8 mouse cellular contexts compared by ENCODE assay signal in genomic region chr1:93802771-93803170, GRCm38 (mm10). TPM values are rescaled to one million over a fixed set of nuclear protein-coding genes. Genes with fewer than 3 reads are reported as not detected.
DNase-seq lines count a peak whose midpoint lies in the region; ATAC-seq and TF ChIP-seq lines count a peak whose summit lies in the region.

No protein-coding gene starts in this region.

- TF ChIP-seq EP300 in heart, adult 2 months (IDR thresholded peaks at IDR 0.05; ENCODE audit: insufficient read depth, low read depth, low read length): no peak

- H3K9me3 ChIP-seq in heart, embryonic 10.5 days: no peaks in the 10 kb centered on the region
- H3K9me3 ChIP-seq in G1E (replicated peaks): no peaks in the 10 kb centered on the region
- no peaks in the 10 kb centered on the region for H3K9me3 ChIP-seq in hindbrain, embryonic 11.5 days (ENCODE audit: control insufficient read depth, low read length)

- no peak for DNase-seq in heart, embryonic 10.5 days (ENCODE audit: low spot score)
- DNase-seq in heart, adult 2 months: no peak
- DNase-seq in G1E (ENCODE audit: low spot score): no peak
- DNase-seq in hindbrain, embryonic 11.5 days (ENCODE audit: low spot score): no peak
- DNase-seq in frontal cortex, postnatal 10 days (ENCODE audit: low spot score in 2 of 2): no peak
- DNase-seq in natural killer cell, adult 2 months (ENCODE audit: low spot score in 2 of 2): no peak
- DNase-seq in gastrocnemius, postnatal 25 days: no peak

- no peak overlapping the region for H3K9ac ChIP-seq in heart, adult 2 months (ENCODE audit: low read depth, low read length)
- no peak overlapping the region for H3K9ac ChIP-seq in hindbrain, embryonic 11.5 days (ENCODE audit: low read depth, low read length)

- TF ChIP-seq POLR2A in heart, adult 2 months (IDR thresholded peaks at IDR 0.05; ENCODE audit: insufficient read depth, low read depth, low read length): no peak

- no peak for ATAC-seq in G1E (ENCODE audit: extremely low read depth, insufficient number of reproducible peaks, low FRiP score, poor library complexity, severe bottlenecking)
- ATAC-seq in hindbrain, embryonic 11.5 days (ENCODE audit: low FRiP score): no peak
- ATAC-seq in megakaryocyte progenitor cell, adult 5-6 weeks (replicated peaks; ENCODE audit: poor library complexity): peak; percentile 7

- H3K27me3 ChIP-seq in heart, embryonic 10.5 days (ENCODE audit: insufficient read depth, poor library complexity, severe bottlenecking): no peaks in the 10 kb centered on the region
- H3K27me3 ChIP-seq in heart, adult 2 months (ENCODE audit: control insufficient read depth, insufficient read depth, low read length): no peaks in the 10 kb centered on the region
- no peaks in the 10 kb centered on the region for H3K27me3 ChIP-seq in G1E (ENCODE audit: insufficient read depth, low read length)
- H3K27me3 ChIP-seq in hindbrain, embryonic 11.5 days (ENCODE audit: control insufficient read depth, insufficient read depth, low read length): no peaks in the 10 kb centered on the region

- peaks cover 31% of the 10 kb centered on the region for H3K4me1 ChIP-seq in heart, embryonic 10.5 days
- H3K4me1 ChIP-seq in heart, adult 2 months (ENCODE audit: control insufficient read depth, insufficient read depth, low read length): 0 out of 2 replicates have a peak, but pooled peaks cover 1% of the 10 kb centered on the region
- peaks cover 72% of the 10 kb centered on the region for H3K4me1 ChIP-seq in G1E (ENCODE audit: insufficient read depth, low read depth, low read length)
- H3K4me1 ChIP-seq in hindbrain, embryonic 11.5 days (replicated peaks; ENCODE audit: control insufficient read depth, insufficient read depth, low read length): no peaks in the 10 kb centered on the region; the same call in 1 of the 2 replicates

- peaks cover 44% of the 10 kb centered on the region for H3K36me3 ChIP-seq in heart, embryonic 10.5 days
- no peaks in the 10 kb centered on the region for H3K36me3 ChIP-seq in heart, adult 2 months (ENCODE audit: control insufficient read depth, insufficient read depth, low read length)
- H3K36me3 ChIP-seq in G1E (replicated peaks): peaks cover 57% of the 10 kb centered on the region
- H3K36me3 ChIP-seq in hindbrain, embryonic 11.5 days (ENCODE audit: control insufficient read depth, insufficient read depth, low read length): peaks cover 7% of the 10 kb centered on the region; the same call in 1 of the 2 replicates

- TF ChIP-seq CTCF in heart, adult 2 months (IDR thresholded peaks at IDR 0.05): no peak
- no peak for TF ChIP-seq CTCF in G1E (IDR thresholded peaks at IDR 0.05; ENCODE audit: low read depth, low read length)

- peak overlapping the region; percentile 98 for H3K27ac ChIP-seq in heart, embryonic 10.5 days
- no peak overlapping the region; the same call in 1 of the 2 replicates for H3K27ac ChIP-seq in heart, adult 2 months
- H3K27ac ChIP-seq in hindbrain, embryonic 11.5 days (ENCODE audit: low read depth, low read length): no peak overlapping the region

- no peaks in the 10 kb centered on the region for H3K79me2 ChIP-seq in heart, adult 2 months (replicated peaks; ENCODE audit: control insufficient read depth, insufficient read depth, low read length)

- H3K4me2 ChIP-seq in hindbrain, embryonic 11.5 days (replicated peaks; ENCODE audit: low read depth, low read length): peak overlapping the region; percentile 74; the same call in 1 of the 2 replicates

- peak overlapping the region; percentile 82 for H3K4me3 ChIP-seq in heart, embryonic 10.5 days
- no peak overlapping the region for H3K4me3 ChIP-seq in heart, adult 2 months
- peak overlapping the region; percentile 87; the same call in 1 of the 2 replicates for H3K4me3 ChIP-seq in G1E (ENCODE audit: low read depth, low read length)
- H3K4me3 ChIP-seq in hindbrain, embryonic 11.5 days (ENCODE audit: low read depth, low read length): no peak overlapping the region

- 82% methylated on average over 5 of the region's 5 CpGs for WGBS in heart, embryonic 10.5 days
- WGBS in heart, adult 2 months: 83% methylated on average over 5 of the region's 5 CpGs
- 88% methylated on average over 5 of the region's 5 CpGs for WGBS in hindbrain, embryonic 11.5 days

- intact Hi-C loops in heart, adult 2 months (cut with DNase I): loop anchor here (1.0 to 10.0 kb wide), 6 partner anchors 48 to 458 kb away; partner anchors contain the start of genes Farp2, Hdlbp, Pask and Ppp1r7

RNA-seq across cellular contexts. Expression of gene Ing5, which starts 1.0 kb away (rescaled TPM):
- polyA plus RNA-seq in heart, embryonic 10.5 days (2016; fragmentation: Nextera tagmentation; extraction: Ambion mirVana): 20.3 and 21.1 TPM in 2 replicates
- total RNA-seq in heart, adult 2 months (2021): 10 to 100 TPM; 13.0 to 15.1 TPM
- 5.4 and 6.8 TPM in 2 replicates for polyA plus RNA-seq in heart, adult 2 months (2012; rRNA removed)
- total RNA-seq in G1E (2014; fragmentation: Nextera tagmentation) (21.4 and 43.3 TPM in 2 replicates), G1E (2017) (32.0 and 41.4 TPM in 2 replicates)
- polyA plus RNA-seq in G1E (2012): 1.6 and 3.4 TPM in 2 replicates
- polyA plus RNA-seq in hindbrain, embryonic 11.5 days (2014; fragmentation: Nextera tagmentation; extraction: Ambion mirVana): 14.7 and 15.0 TPM in 2 replicates
- 9.0 and 10.2 TPM in 2 replicates for total RNA-seq in megakaryocyte progenitor cell, adult 5-6 weeks (2015)
- 38.3 and 42.8 TPM in 2 replicates for total RNA-seq in megakaryocyte progenitor cell, adult 5-6 weeks (2017)
- 1 to 10 TPM; 3.1 TPM for total RNA-seq in gastrocnemius, postnatal 25 days (2021)

RNA-seq across cellular contexts. Expression of gene Dtymk, which starts 1.0 kb away (rescaled TPM):
- polyA plus RNA-seq in heart, embryonic 10.5 days (2016; fragmentation: Nextera tagmentation; extraction: Ambion mirVana): 214 and 261 TPM in 2 replicates
- total RNA-seq in heart, adult 2 months (2021): 10 to 100 TPM; 22.2 to 22.4 TPM
- polyA plus RNA-seq in heart, adult 2 months (2012; rRNA removed): 23.6 and 35.4 TPM in 2 replicates
- total RNA-seq in G1E (2014; fragmentation: Nextera tagmentation) (291 and 319 TPM in 2 replicates), G1E (2017) (414 and 485 TPM in 2 replicates)
- 129 and 148 TPM in 2 replicates for polyA plus RNA-seq in G1E (2012)
- 221 and 230 TPM in 2 replicates for polyA plus RNA-seq in hindbrain, embryonic 11.5 days (2014; fragmentation: Nextera tagmentation; extraction: Ambion mirVana)
- 234 TPM in 2 replicates for total RNA-seq in megakaryocyte progenitor cell, adult 5-6 weeks (2015)
- total RNA-seq in megakaryocyte progenitor cell, adult 5-6 weeks (2017): 229 and 230 TPM in 2 replicates
- total RNA-seq in gastrocnemius, postnatal 25 days (2021): 10 to 100 TPM; 15.7 to 16.4 TPM

RNA-seq across cellular contexts. Expression of gene D2hgdh, which starts 21.9 kb away (rescaled TPM):
- polyA plus RNA-seq in heart, embryonic 10.5 days (2016; fragmentation: Nextera tagmentation; extraction: Ambion mirVana): 14.8 and 18.3 TPM in 2 replicates
- 10 to 100 TPM; 32.3 to 35.1 TPM for total RNA-seq in heart, adult 2 months (2021)
- 64.1 and 72.6 TPM in 2 replicates for polyA plus RNA-seq in heart, adult 2 months (2012; rRNA removed)
- total RNA-seq in G1E (2014; fragmentation: Nextera tagmentation) (15.0 and 21.4 TPM in 2 replicates), G1E (2017) (11.8 and 14.7 TPM in 2 replicates)
- polyA plus RNA-seq in G1E (2012): 2.3 and 3.4 TPM in 2 replicates
- polyA plus RNA-seq in hindbrain, embryonic 11.5 days (2014; fragmentation: Nextera tagmentation; extraction: Ambion mirVana): 9.5 and 11.9 TPM in 2 replicates
- 11.5 and 14.4 TPM in 2 replicates for total RNA-seq in megakaryocyte progenitor cell, adult 5-6 weeks (2015)
- 16.5 and 17.0 TPM in 2 replicates for total RNA-seq in megakaryocyte progenitor cell, adult 5-6 weeks (2017)
- total RNA-seq in gastrocnemius, postnatal 25 days (2021): 10 to 100 TPM; 18.4 to 23.1 TPM

RNA-seq across cellular contexts. Expression of gene Thap4, which starts 48.1 kb away (rescaled TPM):
- 42.9 and 56.5 TPM in 2 replicates for polyA plus RNA-seq in heart, embryonic 10.5 days (2016; fragmentation: Nextera tagmentation; extraction: Ambion mirVana)
- 10 to 100 TPM; 75.0 to 80.4 TPM for total RNA-seq in heart, adult 2 months (2021)
- polyA plus RNA-seq in heart, adult 2 months (2012; rRNA removed): 69.0 and 76.9 TPM in 2 replicates
- total RNA-seq in G1E (2014; fragmentation: Nextera tagmentation) (30.3 and 39.4 TPM in 2 replicates), G1E (2017) (27.9 and 31.2 TPM in 2 replicates)
- polyA plus RNA-seq in G1E (2012): 60.1 and 71.1 TPM in 2 replicates
- polyA plus RNA-seq in hindbrain, embryonic 11.5 days (2014; fragmentation: Nextera tagmentation; extraction: Ambion mirVana): 34.3 and 43.0 TPM in 2 replicates
- 40.9 and 47.0 TPM in 2 replicates for total RNA-seq in megakaryocyte progenitor cell, adult 5-6 weeks (2015)
- 21.0 and 26.2 TPM in 2 replicates for total RNA-seq in megakaryocyte progenitor cell, adult 5-6 weeks (2017)
- 10 to 100 TPM; 61.0 to 63.9 TPM for total RNA-seq in gastrocnemius, postnatal 25 days (2021)

RNA-seq across cellular contexts. Expression of gene Atg4b, which starts 51.5 kb away (rescaled TPM):
- polyA plus RNA-seq in heart, embryonic 10.5 days (2016; fragmentation: Nextera tagmentation; extraction: Ambion mirVana): 69.3 and 78.3 TPM in 2 replicates
- total RNA-seq in heart, adult 2 months (2021): 10 to 100 TPM; 33.6 to 36.4 TPM
- polyA plus RNA-seq in heart, adult 2 months (2012; rRNA removed): 27.7 and 33.4 TPM in 2 replicates
- total RNA-seq in G1E (2014; fragmentation: Nextera tagmentation) (78.9 and 82.2 TPM in 2 replicates), G1E (2017) (82.0 and 91.0 TPM in 2 replicates)
- 4.4 and 6.9 TPM in 2 replicates for polyA plus RNA-seq in G1E (2012)
- polyA plus RNA-seq in hindbrain, embryonic 11.5 days (2014; fragmentation: Nextera tagmentation; extraction: Ambion mirVana): 89.7 and 101 TPM in 2 replicates
- 17.6 and 21.0 TPM in 2 replicates for total RNA-seq in megakaryocyte progenitor cell, adult 5-6 weeks (2015)
- 50.7 and 58.5 TPM in 2 replicates for total RNA-seq in megakaryocyte progenitor cell, adult 5-6 weeks (2017)
- 10 to 100 TPM; 24.4 to 26.3 TPM for total RNA-seq in gastrocnemius, postnatal 25 days (2021)

Comparison
In these comparisons a context has a peak if more than half of its experiments do, and no peak if none do; other contexts are left out.
1. H3K4me3 ChIP-seq: peak in heart, embryonic 10.5 days (single experiment) and G1E (single experiment); none in heart, adult 2 months (single experiment) and hindbrain, embryonic 11.5 days (single experiment).
2. RNA of gene Dtymk, which starts 1.0 kb away (total RNA-seq): 291 to 485 TPM in G1E and 229 to 234 TPM in megakaryocyte progenitor cell, adult 5-6 weeks; 22.2 to 22.4 TPM in heart, adult 2 months and 15.7 to 16.4 TPM in gastrocnemius, postnatal 25 days; every median in the first group is over 4 times any median in the second.